Mouse (Mus musculus): ENCODE results near the gene Upk3bl. TPM values are rescaled to one million over a fixed set of nuclear protein-coding genes. Genes with fewer than 3 reads are reported as not detected.
A peak's percentile ranks its signal among the peaks of the same experiment; 100 is the strongest.

Gene Upk3bl
- total and polyA plus RNA-seq, 3 experiments = not detected

- no peaks in the 10 kb centered on the region for H3K79me2 ChIP-seq (replicated peaks; ENCODE audit: control insufficient read depth, extremely low read depth, insufficient read depth, poor library complexity, severe bottlenecking)
- H3K4me2 ChIP-seq (ENCODE audit: insufficient read depth, low read depth, poor library complexity, severe bottlenecking) = no peak overlapping the region
- H3K4me1 ChIP-seq (ENCODE audit: control insufficient read depth in 1 of 2, insufficient read depth in 2 of 2) = peaks cover 10 to 17% of the 10 kb centered on the region in 2 experiments; a peak in 3 of 4 replicates
- dilution Hi-C loops (cut with MboI; ENCODE audit: extremely low pct_ligation_motif_present, extremely low pct_unique_long_range_greater_than_20kb, low sequenced_read_pairs) = no loop called here
- peaks cover 56% of the 10 kb centered on the region for H3K27me3 ChIP-seq (replicated peaks)
- H3K27ac ChIP-seq (ENCODE audit: insufficient read depth, low read depth) = no peak overlapping the region
- H3K9me3 ChIP-seq (replicated peaks; ENCODE audit: low read length) = peaks cover 2% of the 10 kb centered on the region
- DNase-seq (ENCODE audit: extremely low read depth) = no peak
- in situ Hi-C loops (cut with MboI; ENCODE audit: low pct_ligation_motif_present, low pct_unique_long_range_greater_than_20kb, low sequenced_read_pairs) = loop anchor here (5.0 kb wide), 1 partner anchor 74 kb away; the partner anchor contains the start of gene Zp3
- no peak overlapping the region for H3K9ac ChIP-seq (ENCODE audit: insufficient read depth, low read depth)
- no peaks in the 10 kb centered on the region for H3K36me3 ChIP-seq (replicated peaks in 1 of 2; ENCODE audit: control insufficient read depth in 1 of 2, insufficient read depth in 1 of 2, low read length in 1 of 2)
- no peak overlapping the region for H3K4me3 ChIP-seq (replicated peaks in 1 of 3; ENCODE audit: low read depth in 2 of 3, low read length in 2 of 3, poor library complexity in 1 of 3)
- TF ChIP-seq JUND (conservative IDR thresholded peaks at IDR 0.05; ENCODE audit: low read depth, low read length) = no peak
- peak in 1 of 2 experiments; percentile 43; a peak in 2 of 4 replicates for TF ChIP-seq CTCF (conservative IDR thresholded peaks at IDR 0.05 in 1 of 2, IDR thresholded peaks at IDR 0.05 in 1 of 2; ENCODE audit: low read depth in 2 of 2, low read length in 2 of 2)
Observed at GRCm38 (mm10) chr5:136056062-136056461, 1.8 kb downstream of the Upk3bl start.

- in situ Hi-C loops (cut with MboI; ENCODE audit: low pct_ligation_motif_present, low pct_unique_long_range_greater_than_20kb, low sequenced_read_pairs) = loop anchor here (5.0 kb wide), 1 partner anchor 75 kb away; the partner anchor contains the start of gene Zp3
Observed at GRCm38 (mm10) chr5:136057085-136057484, 2.8 kb downstream of the Upk3bl start.

GRCm38 (mm10) chr5:136061567-136061966 lies 7.3 kb downstream of the Upk3bl start:
- Histone ChIP-seq H3K9ac (ENCODE audit: insufficient read depth, low read depth) (no peak overlapping the region), H3K79me2 (replicated peaks; ENCODE audit: control insufficient read depth, extremely low read depth, insufficient read depth, poor library complexity, severe bottlenecking) (no peaks in the 10 kb centered on the region), H3K4me2 (ENCODE audit: insufficient read depth, low read depth, poor library complexity, severe bottlenecking) (no peak overlapping the region), H3K4me1 (ENCODE audit: control insufficient read depth in 1 of 2, insufficient read depth in 2 of 2) (0 out of 4 replicates have a peak, but pooled peaks cover 0 to 5% of the 10 kb centered on the region in 2 experiments), H3K4me3 (replicated peaks in 1 of 3; ENCODE audit: low read depth in 2 of 3, low read length in 2 of 3, poor library complexity in 1 of 3) (no peak overlapping the region), H3K27ac (ENCODE audit: insufficient read depth, low read depth) (no peak overlapping the region), H3K27me3 (replicated peaks) (peaks cover 77% of the 10 kb centered on the region), H3K36me3 (replicated peaks in 1 of 2; ENCODE audit: control insufficient read depth in 1 of 2, insufficient read depth in 1 of 2, low read length in 1 of 2) (no peaks in the 10 kb centered on the region), H3K9me3 (replicated peaks; ENCODE audit: low read length) (peaks cover 7% of the 10 kb centered on the region)
- in situ Hi-C loops (cut with MboI; ENCODE audit: low pct_ligation_motif_present, low pct_unique_long_range_greater_than_20kb, low sequenced_read_pairs) = no loop called here
- peak; percentile 66 for DNase-seq (ENCODE audit: extremely low read depth)
- dilution Hi-C loops (cut with MboI; ENCODE audit: extremely low pct_ligation_motif_present, extremely low pct_unique_long_range_greater_than_20kb, low sequenced_read_pairs) = no loop called here
- TF ChIP-seq CHD1 (IDR thresholded peaks at IDR 0.05; ENCODE audit: low read depth, low read length) (no peak), MAX (IDR thresholded peaks at IDR 0.05; ENCODE audit: low read length) (no peak), ELF1 (IDR thresholded peaks at IDR 0.05; ENCODE audit: low read depth, low read length) (peak; percentile 24; the same call in 1 of the 2 replicates), CTCF (conservative IDR thresholded peaks at IDR 0.05 in 1 of 2, IDR thresholded peaks at IDR 0.05 in 1 of 2; ENCODE audit: low read depth in 2 of 2, low read length in 2 of 2) (peak; percentile 90 to 99), RAD21 (IDR thresholded peaks at IDR 0.05; ENCODE audit: low read depth, low read length) (peak; percentile 97), MXI1 (IDR thresholded peaks at IDR 0.05; ENCODE audit: low read depth, low read length) (no peak), TCF12 (IDR thresholded peaks at IDR 0.05; ENCODE audit: low read depth, low read length) (no peak), PAX5 (IDR thresholded peaks at IDR 0.05; ENCODE audit: low read length) (no peak), SMC3 (IDR thresholded peaks at IDR 0.05; ENCODE audit: low read depth, low read length) (peak; percentile 98), ZMIZ1 (IDR thresholded peaks at IDR 0.05; ENCODE audit: low read depth, low read length) (no peak), ZC3H11A (IDR thresholded peaks at IDR 0.05; ENCODE audit: low read depth, low read length) (peak; percentile 87)

More at GRCm38 (mm10) chr5:136057085-136057484, 2.8 kb downstream of the Upk3bl start:
- Histone ChIP-seq H3K4me3 (replicated peaks in 1 of 3; ENCODE audit: low read depth in 2 of 3, low read length in 2 of 3, poor library complexity in 1 of 3) (no peak overlapping the region), H3K79me2 (replicated peaks; ENCODE audit: control insufficient read depth, extremely low read depth, insufficient read depth, poor library complexity, severe bottlenecking) (no peaks in the 10 kb centered on the region), H3K27me3 (replicated peaks) (peaks cover 54% of the 10 kb centered on the region), H3K4me2 (ENCODE audit: insufficient read depth, low read depth, poor library complexity, severe bottlenecking) (no peak overlapping the region), H3K4me1 (ENCODE audit: control insufficient read depth in 1 of 2, insufficient read depth in 2 of 2) (peaks cover 10 to 23% of the 10 kb centered on the region in 2 experiments; a peak in 3 of 4 replicates), H3K9me3 (replicated peaks; ENCODE audit: low read length) (peaks cover 2% of the 10 kb centered on the region), H3K9ac (ENCODE audit: insufficient read depth, low read depth) (no peak overlapping the region), H3K36me3 (replicated peaks in 1 of 2; ENCODE audit: control insufficient read depth in 1 of 2, insufficient read depth in 1 of 2, low read length in 1 of 2) (no peaks in the 10 kb centered on the region), H3K27ac (ENCODE audit: insufficient read depth, low read depth) (no peak overlapping the region)
- DNase-seq (ENCODE audit: extremely low read depth) = no peak
- TF ChIP-seq ZKSCAN1 (IDR thresholded peaks at IDR 0.05; ENCODE audit: borderline replicate concordance, low read depth, low read length) (no peak), JUND (conservative IDR thresholded peaks at IDR 0.05; ENCODE audit: low read depth, low read length) (no peak), ZC3H11A (IDR thresholded peaks at IDR 0.05; ENCODE audit: low read depth, low read length) (no peak), MAFK (IDR thresholded peaks at IDR 0.05; ENCODE audit: insufficient replicate concordance, low read length) (no peak), PAX5 (IDR thresholded peaks at IDR 0.05; ENCODE audit: low read length) (no peak), NELFE (IDR thresholded peaks at IDR 0.05; ENCODE audit: low read depth, low read length) (no peak), RCOR1 (conservative IDR thresholded peaks at IDR 0.05; ENCODE audit: low read depth, low read length) (no peak), MYC (IDR thresholded peaks at IDR 0.05; ENCODE audit: low read depth, low read length) (no peak), POLR2AphosphoS2 (IDR thresholded peaks at IDR 0.05; ENCODE audit: low read depth, low read length) (no peak), GABPA (IDR thresholded peaks at IDR 0.05; ENCODE audit: insufficient replicate concordance, low read depth, low read length) (no peak), TCF12 (IDR thresholded peaks at IDR 0.05; ENCODE audit: low read depth, low read length) (no peak)
- dilution Hi-C loops (cut with MboI; ENCODE audit: extremely low pct_ligation_motif_present, extremely low pct_unique_long_range_greater_than_20kb, low sequenced_read_pairs) = no loop called here

Data from CH12.LX (cell line).